Mouse (Mus musculus) brain, embryonic 14.5 days (tissue): ENCODE data around the gene Cebpa.

Source experiments
- CTCF ChIP-seq: fragments of 200-500 bp; IDR thresholded peaks from 2 replicates; pipeline ENCODE4 v1.5.1; 2012; ENCODE audit warnings: inconsistent platforms, mild to moderate bottlenecking, moderate library complexity, borderline replicate concordance; ENCODE audit not compliant: insufficient read depth, insufficient read length; ENCODE audit errors: extremely low read depth
- POLR2A ChIP-seq: fragments of 200-500 bp; IDR thresholded peaks from 2 replicates; pipeline ENCODE4 v1.6.1; 2012; ENCODE audit warnings: mild to moderate bottlenecking, inconsistent platforms, borderline replicate concordance; ENCODE audit not compliant: poor library complexity, insufficient read depth, insufficient read length, severe bottlenecking; ENCODE audit errors: extremely low read depth

DNA sequence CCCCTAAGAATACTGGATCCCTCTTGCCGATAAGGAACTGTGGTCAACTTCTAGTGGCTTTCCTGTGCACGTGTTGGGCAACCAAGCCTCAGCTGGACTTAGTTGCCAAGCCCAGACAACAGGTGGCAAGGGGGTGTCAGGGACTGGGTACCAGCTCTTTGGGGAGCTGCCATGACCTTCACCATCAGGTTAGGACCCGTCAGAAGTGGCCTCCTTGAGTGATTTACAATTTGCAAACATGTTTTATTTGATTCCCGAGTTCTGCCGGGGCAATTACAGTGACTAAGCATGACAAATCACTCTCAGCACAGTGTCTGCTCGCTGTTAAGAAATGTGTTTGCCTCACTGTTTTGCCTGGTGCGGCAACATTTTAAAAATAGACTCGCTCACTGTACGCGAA lies 7.9 kb downstream of the Cebpa start:
- TF ChIP-seq CTCF (no peak), POLR2A (no peak)
